Mouse (Mus musculus): ENCODE measurements around the gene Slc25a42. TPM values are rescaled to one million over a fixed set of nuclear protein-coding genes. Genes with fewer than 3 reads are reported as not detected.

Gene Slc25a42
- polyA plus RNA-seq, 1 experiment from 2014 or later: 3.1 TPM

DNA sequence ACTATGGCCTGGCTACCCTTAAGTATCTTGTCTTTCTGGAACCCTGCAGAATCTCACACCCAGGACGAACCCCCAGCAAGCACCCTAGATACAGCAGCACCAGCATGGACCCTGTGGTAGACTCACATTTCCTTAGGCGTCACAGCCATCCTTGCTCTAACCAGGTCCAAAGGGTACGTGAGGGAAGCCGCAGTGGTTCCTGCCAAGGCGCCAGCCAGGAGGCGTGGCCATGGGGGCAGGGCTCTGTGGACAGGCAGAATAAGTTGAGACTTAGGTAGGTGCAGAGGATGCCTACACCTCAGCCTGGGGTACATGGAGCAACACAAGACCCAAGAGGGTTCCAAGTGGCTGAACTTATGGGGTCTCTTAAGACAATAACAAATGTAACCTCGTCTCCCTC is 23.4 kb downstream of the Slc25a42 start:
- 67% methylated on average over 7 of the region's 7 CpGs for WGBS
- ATAC-seq (ENCODE audit: low FRiP score, low TSS enrichment) (peak; percentile 71), DNase-seq (ENCODE audit: low spot score) (peak; percentile 83)
- H3K9ac ChIP-seq (ENCODE audit: low read length): no peak overlapping the region
- no peak overlapping the region for H3K4me2 ChIP-seq (replicated peaks; ENCODE audit: low read depth)
- H3K36me3 ChIP-seq (ENCODE audit: control insufficient read depth, insufficient read depth, low read length): 0 out of 2 replicates have a peak, but pooled peaks cover 3% of the 10 kb centered on the region
- H3K27me3 ChIP-seq (ENCODE audit: control insufficient read depth, insufficient read depth, low read length): no peaks in the 10 kb centered on the region
- H3K9me3 ChIP-seq (ENCODE audit: control insufficient read depth, low read length): no peaks in the 10 kb centered on the region
- H3K4me3 ChIP-seq (ENCODE audit: low read depth, low read length): no peak overlapping the region
- no peaks in the 10 kb centered on the region for H3K4me1 ChIP-seq (replicated peaks; ENCODE audit: control insufficient read depth, insufficient read depth)
- no peak for TF ChIP-seq EP300 (optimal IDR thresholded peaks at IDR 0.05)
- TF ChIP-seq CTCF (IDR thresholded peaks at IDR 0.05; ENCODE audit: low read depth): no peak
- H3K27ac ChIP-seq (replicated peaks): no peak overlapping the region

DNA sequence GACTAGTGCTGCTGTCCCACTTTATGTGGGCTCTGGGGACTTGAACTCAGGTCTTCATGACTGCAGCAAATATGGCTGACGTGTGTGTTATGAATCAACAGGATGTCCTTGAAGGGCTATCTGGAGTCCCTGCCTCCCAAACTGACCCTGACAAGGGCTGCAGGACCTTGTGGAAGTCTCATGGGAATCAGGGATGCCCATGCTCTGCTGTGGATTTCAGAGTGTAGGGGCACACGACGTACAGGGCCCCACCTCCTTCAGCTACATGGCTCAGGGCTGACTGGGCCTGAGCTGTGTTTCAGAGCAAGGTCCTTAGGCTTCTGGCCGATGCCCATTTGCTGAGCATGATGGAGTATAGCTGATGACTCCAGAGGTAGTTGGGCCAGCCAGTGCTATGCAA is 28.9 kb downstream of the Slc25a42 start:
- ATAC-seq (ENCODE audit: low FRiP score, low TSS enrichment): no peak
- no peak overlapping the region for H3K9ac ChIP-seq (ENCODE audit: low read length)
- no peaks in the 10 kb centered on the region for H3K9me3 ChIP-seq (ENCODE audit: control insufficient read depth, low read length)
- no peak for DNase-seq (ENCODE audit: low spot score)
- TF ChIP-seq EP300 (optimal IDR thresholded peaks at IDR 0.05) (no peak), CTCF (IDR thresholded peaks at IDR 0.05; ENCODE audit: low read depth) (no peak)
- no peak overlapping the region for H3K27ac ChIP-seq (replicated peaks)
- H3K4me2 ChIP-seq (replicated peaks; ENCODE audit: low read depth): no peak overlapping the region
- no peak overlapping the region for H3K4me3 ChIP-seq (ENCODE audit: low read depth, low read length)
- H3K27me3 ChIP-seq (ENCODE audit: control insufficient read depth, insufficient read depth, low read length): no peaks in the 10 kb centered on the region
- WGBS: 84% methylated on average over 4 of the region's 4 CpGs
- H3K4me1 ChIP-seq (replicated peaks; ENCODE audit: control insufficient read depth, insufficient read depth): no peaks in the 10 kb centered on the region
- peaks cover 4% of the 10 kb centered on the region; the same call in 1 of the 2 replicates for H3K36me3 ChIP-seq (ENCODE audit: control insufficient read depth, insufficient read depth, low read length)

DNA sequence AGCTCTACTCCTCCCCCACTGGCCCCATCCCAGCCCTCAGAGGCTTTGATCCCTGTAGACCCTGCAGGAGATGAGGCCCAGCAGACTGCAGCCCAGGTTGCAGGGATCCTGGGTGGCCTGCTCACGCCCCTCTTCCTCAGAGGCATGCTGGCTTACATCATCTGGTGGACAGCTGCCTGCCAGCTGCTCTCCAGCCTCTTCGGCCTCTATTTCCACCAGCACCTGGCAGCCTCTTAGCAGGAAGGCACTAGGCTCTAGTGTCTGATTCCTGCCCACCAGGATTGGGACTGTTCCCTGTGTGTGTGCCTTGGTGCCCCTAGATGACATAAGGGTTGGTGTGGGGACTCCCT is 30.2 kb downstream of the Slc25a42 start:
- Histone ChIP-seq H3K27me3 (ENCODE audit: control insufficient read depth, insufficient read depth, low read length) (no peaks in the 10 kb centered on the region), H3K9me3 (ENCODE audit: control insufficient read depth, low read length) (no peaks in the 10 kb centered on the region), H3K4me2 (replicated peaks; ENCODE audit: low read depth) (no peak overlapping the region), H3K4me3 (ENCODE audit: low read depth, low read length) (no peak overlapping the region), H3K9ac (ENCODE audit: low read length) (no peak overlapping the region), H3K27ac (replicated peaks) (no peak overlapping the region), H3K4me1 (replicated peaks; ENCODE audit: control insufficient read depth, insufficient read depth) (no peaks in the 10 kb centered on the region), H3K36me3 (ENCODE audit: control insufficient read depth, insufficient read depth, low read length) (peaks cover 10% of the 10 kb centered on the region)
- TF ChIP-seq EP300 (optimal IDR thresholded peaks at IDR 0.05) (no peak), CTCF (IDR thresholded peaks at IDR 0.05; ENCODE audit: low read depth) (no peak)
- ATAC-seq (ENCODE audit: low FRiP score, low TSS enrichment) (no peak), DNase-seq (ENCODE audit: low spot score) (no peak)
- WGBS: 64% methylated on average over 2 of the region's 2 CpGs

DNA sequence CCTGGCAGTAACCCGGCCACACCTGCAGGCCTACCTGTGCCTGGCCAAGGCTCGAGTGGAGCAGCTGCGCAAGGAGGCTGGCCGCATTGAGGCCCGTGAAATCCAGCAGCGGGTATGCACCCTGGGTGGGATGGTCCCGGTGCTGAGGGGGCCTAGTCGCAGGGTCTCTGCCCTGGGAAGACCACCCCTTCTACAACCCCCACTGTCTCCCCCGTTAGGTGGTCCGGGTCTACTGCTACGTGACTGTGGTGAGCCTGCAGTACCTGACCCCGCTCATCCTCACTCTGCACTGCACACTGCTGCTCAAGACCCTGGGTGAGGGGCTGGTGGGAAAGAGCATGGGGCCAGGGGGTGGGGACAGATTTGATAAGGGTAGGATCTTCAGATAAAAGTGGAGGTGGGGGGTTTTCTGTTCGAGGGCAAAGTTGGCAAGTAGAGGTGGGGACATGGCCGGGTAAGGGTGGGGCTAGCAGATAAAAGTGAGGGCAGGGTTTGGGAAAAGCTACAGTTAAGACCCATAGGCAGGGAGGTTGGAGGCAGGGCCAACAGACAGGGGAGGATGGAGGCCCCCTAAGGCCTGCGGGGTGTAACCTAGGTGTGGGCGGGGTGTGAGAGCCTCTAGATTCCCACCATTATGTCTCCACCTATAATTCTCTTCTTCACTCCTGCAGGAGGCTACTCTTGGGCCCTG is 30.7 kb downstream of the Slc25a42 start:
- no peaks in the 10 kb centered on the region for H3K4me1 ChIP-seq (replicated peaks; ENCODE audit: control insufficient read depth, insufficient read depth)
- DNase-seq (ENCODE audit: low spot score) (no peak), ATAC-seq (ENCODE audit: low FRiP score, low TSS enrichment) (no peak)
- WGBS: 71% methylated on average over 16 of the region's 16 CpGs
- no peak overlapping the region; the same call in 1 of the 2 replicates for H3K9ac ChIP-seq (ENCODE audit: low read length)
- H3K27me3 ChIP-seq (ENCODE audit: control insufficient read depth, insufficient read depth, low read length): no peaks in the 10 kb centered on the region
- H3K9me3 ChIP-seq (ENCODE audit: control insufficient read depth, low read length): no peaks in the 10 kb centered on the region
- H3K4me3 ChIP-seq (ENCODE audit: low read depth, low read length): no peak overlapping the region
- peaks cover 10% of the 10 kb centered on the region for H3K36me3 ChIP-seq (ENCODE audit: control insufficient read depth, insufficient read depth, low read length)
- TF ChIP-seq CTCF (IDR thresholded peaks at IDR 0.05; ENCODE audit: low read depth): no peak
- no peak for TF ChIP-seq EP300 (optimal IDR thresholded peaks at IDR 0.05)
- no peak overlapping the region for H3K4me2 ChIP-seq (replicated peaks; ENCODE audit: low read depth)
- H3K27ac ChIP-seq (replicated peaks): no peak overlapping the region

DNA sequence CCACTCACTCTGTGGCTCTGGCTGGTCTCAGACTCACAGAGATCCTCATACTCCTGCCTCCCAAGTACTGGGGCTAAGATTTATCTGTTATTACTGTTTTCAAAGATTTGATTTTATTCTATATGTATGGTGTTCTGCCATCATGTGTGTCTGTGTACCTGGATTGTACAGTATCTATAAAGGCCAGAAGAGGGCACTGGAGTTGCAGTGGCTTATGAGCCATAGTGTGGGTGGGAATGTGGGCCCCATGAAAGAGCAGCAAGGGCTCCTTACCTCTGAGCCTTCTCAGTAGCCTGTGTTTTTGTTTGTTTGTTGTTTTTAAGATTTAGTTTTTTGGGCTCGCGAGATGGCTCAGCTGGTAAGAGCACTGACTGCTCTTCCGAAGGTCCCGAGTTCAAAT is 33.0 kb downstream of the Slc25a42 start:
- Histone ChIP-seq H3K36me3 (ENCODE audit: control insufficient read depth, insufficient read depth, low read length) (peaks cover 10% of the 10 kb centered on the region), H3K9ac (ENCODE audit: low read length) (no peak overlapping the region), H3K27ac (replicated peaks) (no peak overlapping the region), H3K4me1 (replicated peaks; ENCODE audit: control insufficient read depth, insufficient read depth) (no peaks in the 10 kb centered on the region), H3K9me3 (ENCODE audit: control insufficient read depth, low read length) (no peaks in the 10 kb centered on the region), H3K27me3 (ENCODE audit: control insufficient read depth, insufficient read depth, low read length) (no peaks in the 10 kb centered on the region), H3K4me2 (replicated peaks; ENCODE audit: low read depth) (no peak overlapping the region), H3K4me3 (ENCODE audit: low read depth, low read length) (no peak overlapping the region)
- no peak for ATAC-seq (ENCODE audit: low FRiP score, low TSS enrichment)
- over 99% methylated on average over 4 of the region's 4 CpGs for WGBS
- TF ChIP-seq EP300 (optimal IDR thresholded peaks at IDR 0.05): no peak
- peak; percentile 74 for TF ChIP-seq CTCF (IDR thresholded peaks at IDR 0.05; ENCODE audit: low read depth)
- DNase-seq (ENCODE audit: low spot score): no peak

DNA sequence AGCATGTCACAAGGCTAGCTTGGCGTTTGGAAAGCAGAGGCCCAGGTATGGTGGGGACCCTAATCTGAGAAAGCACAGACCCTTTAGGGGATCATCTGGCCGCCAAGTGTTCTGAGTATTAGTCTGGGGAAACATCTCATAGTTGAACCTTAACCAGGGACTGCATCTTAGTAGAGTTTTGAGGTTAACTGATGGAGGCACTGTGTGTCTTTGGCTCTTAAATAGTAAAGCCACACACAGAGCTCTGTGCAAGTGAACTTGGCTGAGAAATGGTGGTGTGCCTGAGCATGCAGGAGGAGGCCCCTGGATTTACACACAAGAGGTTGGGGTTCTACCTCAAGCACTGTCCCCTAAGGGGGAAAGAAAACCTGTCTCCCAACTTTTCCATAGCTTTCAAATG is 33.9 kb downstream of the Slc25a42 start:
- H3K36me3 ChIP-seq (ENCODE audit: control insufficient read depth, insufficient read depth, low read length): peaks cover 10% of the 10 kb centered on the region
- no peak; the same call in 1 of the 2 replicates for ATAC-seq (ENCODE audit: low FRiP score, low TSS enrichment)
- H3K9ac ChIP-seq (ENCODE audit: low read length): no peak overlapping the region
- H3K4me1 ChIP-seq (replicated peaks; ENCODE audit: control insufficient read depth, insufficient read depth): no peaks in the 10 kb centered on the region
- H3K4me3 ChIP-seq (ENCODE audit: low read depth, low read length): no peak overlapping the region
- H3K9me3 ChIP-seq (ENCODE audit: control insufficient read depth, low read length): no peaks in the 10 kb centered on the region
- TF ChIP-seq EP300 (optimal IDR thresholded peaks at IDR 0.05): no peak
- no peak for TF ChIP-seq CTCF (IDR thresholded peaks at IDR 0.05; ENCODE audit: low read depth)
- no peaks in the 10 kb centered on the region for H3K27me3 ChIP-seq (ENCODE audit: control insufficient read depth, insufficient read depth, low read length)
- no peak overlapping the region for H3K27ac ChIP-seq (replicated peaks)
- DNase-seq (ENCODE audit: low spot score): no peak
- 85% methylated on average over 2 of the region's 2 CpGs for WGBS
- H3K4me2 ChIP-seq (replicated peaks; ENCODE audit: low read depth): no peak overlapping the region

Data from stomach, postnatal 0 days (tissue).